Mouse (Mus musculus) myocyte (in vitro differentiated cells): ENCODE measurements around the gene Slc24a3.

Source experiments
- CEBPB ChIP-seq: IDR thresholded peaks from 2 replicates; pipeline ENCODE4 v1.6.1; 2011; ENCODE audit warnings: mild to moderate bottlenecking, moderate library complexity; ENCODE audit not compliant: poor library complexity, insufficient read depth, severe bottlenecking
- MAX ChIP-seq: IDR thresholded peaks from one replicate; pipeline ENCODE4 v1.6.1; 2011; ENCODE audit warnings: low read depth, mild to moderate bottlenecking, control low read depth
- POLR2A ChIP-seq: IDR thresholded peaks from one replicate; pipeline ENCODE4 v1.6.1; 2011; ENCODE audit warnings: low read depth, mild to moderate bottlenecking, control low read depth, moderate library complexity; ENCODE audit not compliant: insufficient read length
- SRF ChIP-seq: IDR thresholded peaks from one replicate; pipeline ENCODE4 v1.6.1; 2011; ENCODE audit warnings: low read depth; ENCODE audit not compliant: control insufficient read depth, insufficient read length

DNA sequence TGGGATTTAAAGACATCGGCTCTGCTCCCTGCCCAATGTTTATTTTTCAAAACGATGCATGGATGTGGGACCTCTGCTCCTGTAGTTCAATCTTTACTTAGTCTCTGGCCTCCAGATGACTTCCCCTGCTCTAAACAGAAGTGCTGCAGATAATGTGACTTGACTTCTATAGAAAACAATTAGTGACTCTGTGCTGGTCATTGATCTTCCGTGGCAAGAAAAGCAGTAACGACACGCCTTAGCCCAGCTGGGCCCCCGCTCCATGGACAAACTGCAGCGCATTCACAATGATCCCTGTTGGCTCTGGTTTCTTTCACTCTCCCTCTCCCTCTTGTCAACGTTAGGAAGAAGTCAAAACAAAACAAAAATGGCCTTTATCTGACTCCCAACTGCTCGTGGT is 453.6 kb downstream of the Slc24a3 start:
- TF ChIP-seq SRF, result no peak
- TF ChIP-seq POLR2A, result no peak
- TF ChIP-seq CEBPB, result no peak
- TF ChIP-seq MAX, result no peak
